Mouse (Mus musculus): ENCODE results near the gene Gnai2.

GRCm38 (mm10) chr9:107624539-107624938 lies 10.6 kb downstream of the Gnai2 start:
- TF ChIP-seq CTCF (IDR thresholded peaks at IDR 0.05; ENCODE audit: low read depth, low read length) (no peak), GATA1 (IDR thresholded peaks at IDR 0.05; ENCODE audit: borderline replicate concordance, low read length) (no peak), TAL1 (conservative IDR thresholded peaks at IDR 0.05; ENCODE audit: low read depth, low read length) (no peak), GATA2 (IDR thresholded peaks at IDR 0.05; ENCODE audit: borderline replicate concordance, low read depth, low read length) (no peak), POLR2AphosphoS5 (IDR thresholded peaks at IDR 0.05; ENCODE audit: insufficient replicate concordance, low read depth, low read length) (no peak)
